Mouse (Mus musculus) limb, embryonic 11.5 days (tissue): ENCODE data around the gene Rere. TPM values are rescaled to one million over a fixed set of nuclear protein-coding genes. Genes with fewer than 3 reads are reported as not detected.

ENCODE experiments used
- ATAC-seq: fragments of 200-750 bp; cut with Nextera tagmentation; 2 replicates; pipeline ENCODE4 v1.8.0; 2017; ENCODE audit warnings: low read depth; ENCODE audit not compliant: insufficient number of reproducible peaks, low FRiP score, low TSS enrichment
- DNase-seq: peaks from one replicate; pipeline ENCODE4 v3.0.0-alpha.2; 2015; ENCODE audit warnings: low spot score
- H3K27ac ChIP-seq: fragments of 300-500 bp; sonication (generic); replicated peaks from 2 replicates; pipeline ENCODE4 v1.5.1; 2014; ENCODE audit warnings: low read depth, mild to moderate bottlenecking, low read length
- H3K27me3 ChIP-seq: fragments of 300-500 bp; sonication (generic); 2 replicates; pipeline ENCODE4 v1.6.1; 2014; ENCODE audit warnings: mild to moderate bottlenecking, low read length, mixed read lengths; ENCODE audit not compliant: control insufficient read depth, insufficient read depth
- H3K36me3 ChIP-seq: fragments of 300-500 bp; sonication (generic); 2 replicates; pipeline ENCODE4 v1.6.1; 2014; ENCODE audit warnings: mild to moderate bottlenecking, low read length, moderate library complexity, mixed read lengths; ENCODE audit not compliant: control insufficient read depth, insufficient read depth
- H3K4me1 ChIP-seq: fragments of 300-500 bp; sonication (generic); 2 replicates; pipeline ENCODE4 v1.6.1; 2014; ENCODE audit warnings: low read length, mixed read lengths; ENCODE audit not compliant: control insufficient read depth, insufficient read depth
- H3K4me2 ChIP-seq: fragments of 300-500 bp; sonication (generic); 2 replicates; pipeline ENCODE4 v1.6.1; 2014; ENCODE audit warnings: low read depth, mild to moderate bottlenecking, moderate library complexity; ENCODE audit not compliant: severe bottlenecking
- H3K4me3 ChIP-seq: fragments of 300-500 bp; sonication (generic); 2 replicates; pipeline ENCODE4 v1.5.1; 2014; ENCODE audit warnings: low read depth, low read length
- H3K9ac ChIP-seq: fragments of 300-500 bp; sonication (generic); 2 replicates; pipeline ENCODE4 v1.6.1; 2014; ENCODE audit warnings: mild to moderate bottlenecking, low read length
- H3K9me3 ChIP-seq: fragments of 300-500 bp; sonication (generic); 2 replicates; pipeline ENCODE4 v1.6.1; 2016; ENCODE audit warnings: low read length; ENCODE audit not compliant: control insufficient read depth
- WGBS: fragments of 180-500 bp; shearing (Covaris S2); extraction: QIAGEN DNeasy Blood & Tissue Kit; methylation state at CpG from one replicate; pipeline ENCODE4 v1.1.7; 2014; 5-methylcytosine and 5-hydroxymethylcytosine counted together
- polyA plus RNA-seq: library from polyadenylated mRNA; unstranded; fragments of >200 nt; fragmentation: Nextera tagmentation; extraction: Ambion mirVana; gene quantifications from 2 replicates; pipeline ENCODE4 v1.2.1, GENCODE M21; 2014

The Rere gene
- polyA plus RNA-seq, 1 experiment from 2014 or later: 37.9 TPM

GRCm38 (mm10) chr4:150351419-150352075 is 70.1 kb downstream of the Rere start:
- 62% methylated on average over 7 of the region's 7 CpGs for WGBS
- no peak for DNase-seq
- H3K36me3 ChIP-seq: no peaks in the 10 kb centered on the region
- no peak overlapping the region for H3K4me2 ChIP-seq
- no peak overlapping the region for H3K4me3 ChIP-seq
- no peak overlapping the region for H3K27ac ChIP-seq
- no peaks in the 10 kb centered on the region for H3K27me3 ChIP-seq
- ATAC-seq: no peak
- H3K4me1 ChIP-seq: peaks cover 8% of the 10 kb centered on the region
- no peak overlapping the region for H3K9ac ChIP-seq
- no peaks in the 10 kb centered on the region for H3K9me3 ChIP-seq

DNA sequence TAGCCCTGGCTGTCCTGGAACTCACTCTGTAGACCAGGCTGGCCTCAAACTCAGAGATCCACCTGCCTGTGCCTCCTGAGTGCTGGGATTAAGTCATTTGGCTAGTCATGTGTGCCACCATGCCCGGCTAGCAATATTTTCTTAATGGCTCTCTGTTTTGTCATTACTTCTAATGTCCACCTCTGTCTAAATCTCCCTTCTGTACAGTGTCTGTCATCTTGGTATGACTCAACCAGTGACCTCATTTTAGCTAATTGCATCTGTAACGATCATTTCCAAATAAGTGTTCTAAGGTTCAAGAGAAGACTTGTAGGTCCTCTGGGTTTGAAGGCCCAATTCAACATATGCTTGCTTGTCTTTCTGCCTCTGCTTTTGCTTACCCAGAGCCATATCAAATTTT is 71.3 kb downstream of the Rere start:
- no peak overlapping the region for H3K27ac ChIP-seq
- no peak overlapping the region for H3K4me2 ChIP-seq
- H3K9me3 ChIP-seq: no peaks in the 10 kb centered on the region
- DNase-seq (no peak), ATAC-seq (no peak)
- no peaks in the 10 kb centered on the region for H3K27me3 ChIP-seq
- WGBS: 91% methylated on average over 2 of the region's 2 CpGs
- H3K36me3 ChIP-seq: no peaks in the 10 kb centered on the region
- H3K9ac ChIP-seq: no peak overlapping the region
- H3K4me1 ChIP-seq: peaks cover 8% of the 10 kb centered on the region
- H3K4me3 ChIP-seq: no peak overlapping the region

- Histone ChIP-seq H3K9ac (no peak overlapping the region), H3K27me3 (no peaks in the 10 kb centered on the region), H3K4me2 (no peak overlapping the region), H3K4me1 (peaks cover 8% of the 10 kb centered on the region), H3K9me3 (no peaks in the 10 kb centered on the region), H3K27ac (no peak overlapping the region), H3K36me3 (no peaks in the 10 kb centered on the region), H3K4me3 (no peak overlapping the region)
- DNase-seq: no peak
- WGBS: 92% methylated on average over 7 of the region's 7 CpGs
- ATAC-seq: no peak
Observed at GRCm38 (mm10) chr4:150353376-150353900, 72.0 kb downstream of the Rere start.

DNA sequence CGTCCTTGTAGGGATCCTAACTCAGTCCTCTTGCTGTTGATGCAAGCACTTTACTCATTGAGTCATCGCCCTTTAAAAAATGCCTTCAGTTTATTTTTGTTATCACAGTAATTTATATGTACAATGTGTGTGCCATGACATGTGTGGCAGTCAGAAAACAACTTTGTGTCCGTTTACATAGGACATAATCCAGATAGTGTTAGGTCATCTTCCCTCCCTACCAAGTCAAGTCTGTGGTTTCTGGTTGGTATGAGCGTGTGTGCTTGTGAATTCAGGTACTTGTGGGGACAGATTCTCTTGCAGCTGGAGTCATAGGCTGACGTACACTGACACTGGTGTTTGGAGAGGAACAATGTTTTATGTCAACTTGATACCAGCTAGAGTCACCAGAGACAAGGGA is 74.4 kb downstream of the Rere start:
- Histone ChIP-seq H3K36me3 (no peaks in the 10 kb centered on the region), H3K27ac (no peak overlapping the region), H3K9me3 (no peaks in the 10 kb centered on the region), H3K27me3 (no peaks in the 10 kb centered on the region), H3K4me2 (no peak overlapping the region), H3K4me3 (no peak overlapping the region), H3K4me1 (no peaks in the 10 kb centered on the region), H3K9ac (no peak overlapping the region)
- WGBS: 92% methylated on average over 5 of the region's 5 CpGs
- DNase-seq (no peak), ATAC-seq (no peak)

GRCm38 (mm10) chr4:150361986-150362691 is 80.7 kb downstream of the Rere start:
- Histone ChIP-seq H3K4me2 (no peak overlapping the region), H3K9ac (no peak overlapping the region), H3K4me3 (no peak overlapping the region), H3K27ac (no peak overlapping the region), H3K9me3 (no peaks in the 10 kb centered on the region), H3K36me3 (no peaks in the 10 kb centered on the region), H3K4me1 (peaks cover 16% of the 10 kb centered on the region), H3K27me3 (no peaks in the 10 kb centered on the region)
- 13% methylated on average over 8 of the region's 8 CpGs for WGBS
- ATAC-seq: no peak
- DNase-seq: peak; percentile 23

DNA sequence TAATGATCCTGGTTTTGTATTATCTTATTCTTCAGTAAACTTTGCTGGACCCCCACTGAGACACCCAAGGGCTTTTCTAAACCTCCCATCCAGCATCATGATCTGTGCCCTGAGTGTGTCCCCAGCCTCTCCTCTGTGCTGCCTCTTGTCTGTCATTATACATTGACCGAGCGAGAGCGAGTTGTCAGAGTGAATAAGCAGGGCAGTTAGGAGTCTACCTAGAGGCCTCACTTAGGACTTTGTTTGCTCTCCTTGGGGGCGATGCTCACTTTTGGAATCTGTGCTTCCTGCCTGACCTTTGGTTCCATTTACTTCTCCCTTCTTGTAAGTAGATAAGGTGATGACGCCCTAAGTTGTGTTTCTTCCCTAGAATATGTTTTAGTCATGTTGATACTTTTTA is 81.4 kb downstream of the Rere start:
- no peak for ATAC-seq
- Histone ChIP-seq H3K4me3 (no peak overlapping the region), H3K4me2 (0 out of 2 replicates have a peak overlapping the region, but pooled peaks have one; percentile 2), H3K4me1 (peaks cover 16% of the 10 kb centered on the region), H3K9ac (no peak overlapping the region), H3K36me3 (no peaks in the 10 kb centered on the region), H3K9me3 (no peaks in the 10 kb centered on the region), H3K27me3 (no peaks in the 10 kb centered on the region), H3K27ac (no peak overlapping the region)
- 22% methylated on average over 5 of the region's 5 CpGs for WGBS
- DNase-seq: peak; percentile 26

GRCm38 (mm10) chr4:150364786-150365185 is 83.3 kb downstream of the Rere start:
- Histone ChIP-seq H3K4me1 (peaks cover 21% of the 10 kb centered on the region), H3K27me3 (no peaks in the 10 kb centered on the region), H3K4me3 (no peak overlapping the region), H3K4me2 (no peak overlapping the region), H3K27ac (no peak overlapping the region), H3K36me3 (no peaks in the 10 kb centered on the region), H3K9ac (no peak overlapping the region), H3K9me3 (no peaks in the 10 kb centered on the region)
- DNase-seq (peak; percentile 18), ATAC-seq (no peak)
- WGBS: 57% methylated on average over 2 of the region's 2 CpGs

DNA sequence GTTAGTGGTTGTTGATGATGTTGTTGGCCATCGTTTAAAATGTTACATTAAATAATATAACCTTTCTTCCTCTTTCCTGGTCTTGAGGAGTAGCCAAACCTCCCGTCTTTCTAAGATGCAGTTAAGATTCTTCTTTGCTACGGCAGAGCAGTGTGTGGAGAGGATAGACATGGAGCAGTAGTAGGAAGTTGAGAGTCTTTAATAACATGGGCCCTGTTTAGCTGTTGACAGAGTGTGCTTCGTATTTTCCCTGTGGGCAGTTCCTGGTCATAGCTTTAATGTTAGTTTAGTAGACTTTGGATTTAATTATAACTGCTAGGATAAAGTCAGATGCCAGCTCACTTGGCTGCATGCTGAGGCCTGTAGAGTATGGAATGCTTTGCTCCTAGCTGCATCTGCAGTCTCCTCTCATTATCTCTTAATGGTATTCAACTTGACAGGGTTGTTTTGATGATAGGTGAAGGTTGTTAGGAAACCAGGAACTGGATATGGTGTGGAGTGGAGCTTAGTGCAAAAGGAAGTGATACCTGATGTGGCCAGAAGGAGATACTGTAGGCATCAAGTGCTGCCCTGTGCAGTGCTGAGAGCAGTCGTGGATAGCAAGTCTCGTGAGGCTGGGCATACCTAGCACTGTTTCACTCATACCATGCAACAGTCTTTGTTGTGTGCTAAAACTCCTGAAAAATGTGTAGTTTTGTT is 85.2 kb downstream of the Rere start:
- no peaks in the 10 kb centered on the region for H3K9me3 ChIP-seq
- peaks cover 36% of the 10 kb centered on the region for H3K4me1 ChIP-seq
- 52% methylated on average over 6 of the region's 6 CpGs for WGBS
- peak; percentile 28 for DNase-seq
- H3K9ac ChIP-seq: no peak overlapping the region
- no peak overlapping the region for H3K27ac ChIP-seq
- ATAC-seq: no peak
- no peak overlapping the region for H3K4me2 ChIP-seq
- no peaks in the 10 kb centered on the region for H3K36me3 ChIP-seq
- H3K27me3 ChIP-seq: no peaks in the 10 kb centered on the region
- H3K4me3 ChIP-seq: no peak overlapping the region
